Mouse (Mus musculus): ENCODE results near the gene Adgrg1.

GRCm38 (mm10) chr8:94981848-94982247 is 7.3 kb downstream of the Adgrg1 start:
- TF ChIP-seq CTCF (IDR thresholded peaks at IDR 0.05; ENCODE audit: low read depth) (no peak), EP300 (optimal IDR thresholded peaks at IDR 0.05) (no peak)
